Comparison of ENCODE assay signal across 8 mouse cellular contexts in the genomic region with DNA sequence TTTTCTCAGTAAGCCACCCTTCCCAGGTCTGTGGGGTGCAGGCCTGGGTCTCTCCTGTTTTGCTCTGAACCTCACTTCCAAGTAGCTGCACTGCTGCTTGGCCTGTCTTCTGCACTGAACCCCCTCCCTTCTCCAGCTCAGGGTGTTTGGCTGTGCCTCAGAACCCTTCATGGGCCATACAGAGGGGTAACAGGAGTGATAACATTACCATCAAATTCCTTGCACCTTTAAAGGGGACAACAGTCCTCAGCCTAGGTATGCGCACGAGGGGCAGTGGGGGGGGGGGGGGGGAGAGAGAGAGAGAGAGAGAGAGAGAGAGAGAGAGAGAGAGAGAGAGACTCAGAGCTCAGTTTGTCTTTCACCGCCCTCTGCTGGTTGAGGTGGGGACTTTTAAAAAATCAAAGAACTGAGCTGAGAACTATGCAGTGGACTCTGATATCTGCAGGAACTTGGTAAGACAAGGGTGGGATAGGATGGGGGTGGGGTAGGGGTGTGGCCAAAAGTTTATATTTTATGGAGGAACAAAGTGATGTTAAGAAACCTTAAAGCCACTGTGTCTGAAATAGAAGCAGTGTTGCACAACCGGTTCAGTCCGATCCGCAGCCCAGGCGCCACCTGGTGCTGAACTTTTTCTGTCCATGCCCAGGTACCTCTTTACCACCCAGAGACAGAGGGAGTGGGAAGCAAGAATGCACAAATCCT.
A peak's percentile ranks its signal among the peaks of the same experiment; 100 is the strongest.
DNase-seq lines count a peak whose midpoint lies in the region; ATAC-seq and TF ChIP-seq lines count a peak whose summit lies in the region.

No protein-coding gene starts in this region.

- no peaks in the 10 kb centered on the region for H3K27me3 ChIP-seq in lung, embryonic 14.5 days (ENCODE audit: insufficient read depth, low read length)

- 18% methylated on average over 7 of the region's 7 CpGs for WGBS in lung, embryonic 14.5 days

- H3K36me3 ChIP-seq in lung, embryonic 14.5 days (ENCODE audit: insufficient read depth): no peaks in the 10 kb centered on the region

- peaks cover 10% of the 10 kb centered on the region for H3K4me1 ChIP-seq in lung, embryonic 14.5 days (ENCODE audit: insufficient read depth)

- DNase-seq in 3134 (ENCODE audit: extremely low read depth, insufficient read length, low spot score): peak; percentile 58
- peak; percentile 12 to 22 for DNase-seq in B cell, adult 2 months
- peak; percentile 51 for DNase-seq in cerebellum, adult 9-10 months
- peak; percentile 44 for DNase-seq in gastrocnemius, postnatal 10 days
- peak; percentile 30 for DNase-seq in kidney, adult 9 months
- peak; percentile 81 for DNase-seq in lung, embryonic 14.5 days
- peak; percentile 4 for DNase-seq in retina, adult 2 months (ENCODE audit: low read depth, low spot score)

- peak overlapping the region; percentile 74; the same call in 1 of the 2 replicates for H3K27ac ChIP-seq in lung, embryonic 14.5 days (ENCODE audit: low read depth)

- no peaks in the 10 kb centered on the region for H3K9me3 ChIP-seq in lung, embryonic 14.5 days (ENCODE audit: low read depth, low read length)

- peak; percentile 42; the same call in 1 of the 2 replicates for ATAC-seq in lung, embryonic 14.5 days (ENCODE audit: insufficient read depth)
- no peak for ATAC-seq in activated CD4-positive, CD25-positive, alpha-beta regulatory T cell, adult 4 months

- peak overlapping the region; percentile 57; the same call in 1 of the 2 replicates for H3K4me2 ChIP-seq in lung, embryonic 14.5 days

- peak; percentile 62 for TF ChIP-seq CTCF in lung, embryonic 14.5 days (IDR thresholded peaks at IDR 0.05; ENCODE audit: low read depth)

- H3K9ac ChIP-seq in lung, embryonic 14.5 days: no peak overlapping the region

- no peak overlapping the region for H3K4me3 ChIP-seq in lung, embryonic 14.5 days (ENCODE audit: low read depth, low read length)

Comparison
In these comparisons a context has a peak if more than half of its experiments do, and no peak if none do; other contexts are left out.
1. DNase-seq: peak in every context shown above with its lines; median percentile 81 in lung, embryonic 14.5 days; 58 in 3134; 51 in cerebellum, adult 9-10 months; 44 in gastrocnemius, postnatal 10 days; 30 in kidney, adult 9 months; 17 in B cell, adult 2 months; 4 in retina, adult 2 months.